Mouse (Mus musculus) kidney, adult 2 months (tissue): ENCODE measurements around the gene Ccpg1os.
A peak's percentile ranks its signal among the peaks of the same experiment; 100 is the strongest.

ENCODE experiments used
- CTCF ChIP-seq: fragments of 200-500 bp; conservative IDR thresholded peaks from 2 replicates; pipeline ENCODE4 v1.5.1; 2011; ENCODE audit warnings: low read depth, mild to moderate bottlenecking, control low read depth, low read length, moderate library complexity, mixed read lengths; ENCODE audit not compliant: insufficient read depth, insufficient read length
- POLR2A ChIP-seq: fragments of 200-500 bp; IDR thresholded peaks from one replicate; pipeline ENCODE4 v1.6.1; 2011; ENCODE audit warnings: low read depth, low read length, control low read depth

DNA sequence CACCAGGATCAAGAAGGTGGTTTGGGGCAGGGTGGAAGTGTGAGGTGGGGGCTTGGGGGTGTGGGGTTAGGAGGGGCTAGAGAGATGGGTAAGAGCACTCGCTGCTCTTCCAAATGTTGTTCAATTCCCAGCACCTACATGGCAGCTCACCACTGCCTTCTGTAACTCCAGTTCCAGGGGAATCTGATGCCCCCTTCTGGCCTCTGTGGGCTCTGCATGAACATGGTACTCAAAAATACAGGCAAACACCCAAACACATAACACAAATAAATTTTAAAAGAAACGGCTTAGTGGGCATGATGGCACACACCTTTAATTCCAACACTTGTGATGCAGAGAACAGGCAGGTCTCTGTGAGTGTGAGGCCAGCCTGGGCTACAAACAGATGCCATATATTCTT lies 30.4 kb downstream of the Ccpg1os start:
- peak; percentile 42 for TF ChIP-seq CTCF
- no peak for TF ChIP-seq POLR2A
